Mouse (Mus musculus): ENCODE measurements around the gene Zfp174.

The Zfp174 gene

DNA sequence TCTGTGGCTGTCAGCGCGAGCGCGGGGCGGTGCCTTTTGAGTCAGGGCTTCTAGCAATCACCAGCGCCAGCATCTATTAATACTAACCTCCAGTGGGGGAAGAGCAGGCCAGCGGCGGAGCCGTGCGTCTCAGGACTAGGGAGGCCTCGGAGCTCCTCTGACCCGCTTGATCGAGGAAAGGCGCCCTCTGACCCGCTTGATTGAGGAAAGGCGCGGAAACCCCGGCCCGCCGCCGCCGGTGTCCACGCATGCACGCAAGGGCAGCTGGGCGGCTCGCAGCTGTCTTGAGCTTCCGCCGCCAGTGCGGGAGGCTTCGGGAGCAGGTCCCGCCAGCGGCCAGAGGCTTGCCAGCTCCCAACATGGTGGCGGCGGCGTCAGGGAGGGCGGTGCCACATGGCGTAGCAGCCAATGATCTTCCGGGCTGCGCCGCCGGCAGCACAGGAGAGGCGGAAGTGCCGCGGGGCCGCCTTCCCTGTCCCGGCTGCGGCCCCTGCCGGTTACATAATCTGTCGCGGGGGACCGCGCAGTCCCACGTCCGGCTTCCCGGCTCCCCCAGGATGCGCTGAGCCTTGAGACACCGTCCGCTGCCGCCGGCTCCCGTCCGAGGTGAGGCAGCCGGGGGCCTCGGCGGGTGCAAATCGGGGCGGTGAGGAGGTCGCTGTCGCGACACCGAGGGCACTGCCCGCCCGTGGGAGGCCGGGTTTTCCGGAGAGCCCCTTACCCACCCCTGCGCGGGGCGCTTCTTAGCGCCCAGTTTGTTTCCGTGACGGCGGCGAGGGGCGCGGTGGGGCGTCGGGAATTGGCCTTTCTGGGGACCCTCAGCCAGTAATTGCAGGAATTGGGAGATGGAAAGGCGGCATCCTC lies 37.4 kb downstream of the Zfp174 start, which contains the start of the genes Zfp597 and Gm20695:
Gene Zfp597 (minus strand): TSS at position 361 of the 864 bp plus-strand sequence.
Gene Gm20695 (plus strand): TSS at position 448 of the 864 bp plus-strand sequence.
- DNase-seq (ENCODE audit: low read depth, low spot score), result peak; percentile 84

DNA sequence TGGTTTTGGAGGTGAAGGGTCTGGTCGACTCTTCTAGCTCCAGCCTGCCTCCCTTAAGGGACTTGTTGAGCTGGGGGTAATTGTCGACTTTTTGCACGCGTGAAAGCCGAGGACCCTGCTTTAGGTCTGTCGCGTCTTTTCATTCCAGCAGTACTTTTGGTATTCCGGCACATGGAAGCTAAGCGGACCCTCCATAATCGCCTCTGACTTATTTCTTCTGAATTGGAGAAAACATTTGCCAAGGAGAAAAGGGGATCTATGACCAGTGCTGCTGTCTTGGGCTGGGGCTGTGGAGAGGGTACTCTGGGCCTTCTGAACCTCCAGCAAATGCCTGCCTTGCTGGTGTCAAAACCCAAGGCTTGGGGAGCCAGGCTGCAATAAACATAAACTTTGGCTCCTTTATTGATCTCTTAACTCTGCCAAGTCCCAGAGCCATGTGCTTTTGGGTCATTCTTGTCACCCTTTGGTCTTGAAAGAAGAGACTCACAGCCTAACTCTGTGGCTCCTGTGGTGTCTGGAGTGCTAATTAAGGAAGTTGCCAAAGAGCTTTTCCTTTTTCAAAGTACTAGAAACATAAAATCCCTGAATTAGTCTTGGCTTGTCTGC lies 38.1 kb downstream of the Zfp174 start:
- no peak for DNase-seq (ENCODE audit: low read depth, low spot score)

DNA sequence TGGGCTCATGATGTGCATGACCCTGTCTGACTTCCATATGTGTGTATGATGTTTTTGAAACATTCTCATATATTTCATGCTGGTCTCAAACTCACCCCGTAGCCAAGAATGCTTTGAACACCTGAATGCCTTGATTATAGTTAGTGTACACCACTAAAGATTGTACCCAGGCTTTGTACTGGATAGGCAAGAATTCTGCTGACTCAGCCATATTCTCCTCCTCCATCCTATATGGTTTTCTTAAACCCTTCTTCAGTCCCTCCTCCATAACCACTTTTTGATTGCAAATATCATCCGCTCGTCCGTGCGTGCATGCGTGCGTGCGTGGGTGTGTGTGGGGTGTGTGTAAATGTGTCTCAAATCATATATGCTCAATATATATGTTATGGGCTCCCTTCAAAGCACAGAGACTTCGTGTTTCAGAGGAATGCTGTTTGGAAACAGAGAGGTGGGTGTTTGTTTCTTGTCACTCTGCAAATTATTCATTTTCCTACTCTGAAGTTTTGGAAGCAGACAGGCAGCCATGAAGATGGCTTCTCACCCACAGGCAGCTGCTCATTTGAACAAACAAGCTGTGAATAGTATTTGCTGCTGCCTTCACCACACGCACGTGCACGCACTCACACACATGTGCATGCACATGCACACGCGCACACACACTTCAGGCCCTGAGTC lies 44.7 kb downstream of the Zfp174 start:
- no peak for DNase-seq (ENCODE audit: low read depth, low spot score)

DNA sequence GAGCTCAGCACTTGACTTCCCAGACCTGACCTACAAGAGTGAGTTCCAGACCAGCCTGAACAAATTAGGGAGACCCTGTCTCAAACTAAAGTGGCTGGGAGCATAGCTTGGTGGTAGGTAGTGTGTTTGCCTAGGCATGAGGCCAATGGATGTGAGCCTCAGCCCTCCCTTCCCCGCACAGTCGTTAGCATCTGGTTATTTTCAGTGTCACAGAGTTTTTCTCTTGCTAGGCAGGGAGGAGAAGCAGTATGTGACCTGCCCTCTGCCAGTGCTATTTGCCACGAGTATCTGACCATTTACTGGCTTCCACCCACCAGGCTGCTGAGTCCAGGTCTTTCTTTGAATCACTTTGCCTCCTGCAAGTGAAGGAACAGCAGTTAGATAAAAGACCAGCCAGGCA lies 46.7 kb downstream of the Zfp174 start:
- DNase-seq (ENCODE audit: low read depth, low spot score), result no peak

DNA sequence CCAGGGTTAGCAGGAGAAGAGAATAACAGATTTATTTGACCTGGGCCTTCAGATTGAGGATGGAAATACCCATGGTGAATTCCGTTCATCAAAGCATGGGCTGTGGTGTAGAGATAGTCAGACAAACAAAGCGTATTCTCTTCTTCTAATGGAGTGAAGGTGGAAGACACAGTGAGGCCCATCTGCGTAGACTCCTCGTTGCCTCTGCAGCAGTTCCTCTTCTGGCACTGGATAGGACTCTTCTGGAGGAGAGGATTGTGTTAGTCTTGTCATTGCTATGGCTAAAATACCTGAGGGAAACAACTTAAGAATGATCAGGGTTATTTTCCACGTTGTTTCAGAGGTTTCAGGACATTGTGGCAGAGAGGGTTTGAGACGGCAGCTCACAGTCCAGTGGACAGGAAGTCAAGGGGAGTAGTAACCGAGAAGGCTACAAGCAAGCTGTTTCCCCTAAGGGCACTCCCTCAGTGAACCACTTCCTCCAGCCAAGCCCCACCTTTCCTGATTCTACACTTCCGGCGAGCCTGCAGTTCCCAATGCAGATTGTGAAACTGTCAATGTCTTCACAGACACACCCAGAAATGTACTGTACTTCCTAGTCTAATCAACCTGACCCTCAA lies 48.2 kb downstream of the Zfp174 start:
- no peak for DNase-seq (ENCODE audit: low read depth, low spot score)

DNA sequence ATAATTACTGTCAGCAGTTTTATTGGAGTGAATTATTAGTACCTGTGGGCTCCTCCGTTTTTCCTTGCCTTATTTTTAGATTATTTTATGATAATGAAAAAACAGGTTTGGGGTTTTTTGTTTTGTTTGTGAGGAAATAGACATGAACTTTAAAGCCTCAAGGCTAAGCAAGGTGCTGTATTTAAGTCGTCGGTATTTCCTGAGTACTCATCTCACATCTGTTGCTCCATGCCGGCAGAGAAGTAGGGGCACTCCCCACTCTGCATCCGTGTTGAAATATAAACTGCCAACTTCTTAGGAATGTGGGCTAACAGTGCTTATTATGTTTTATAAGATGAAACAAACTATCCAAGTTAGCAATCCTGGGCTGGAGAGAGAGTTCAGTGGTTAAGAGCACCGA lies 49.0 kb downstream of the Zfp174 start:
- no peak for DNase-seq (ENCODE audit: low read depth, low spot score)

DNA sequence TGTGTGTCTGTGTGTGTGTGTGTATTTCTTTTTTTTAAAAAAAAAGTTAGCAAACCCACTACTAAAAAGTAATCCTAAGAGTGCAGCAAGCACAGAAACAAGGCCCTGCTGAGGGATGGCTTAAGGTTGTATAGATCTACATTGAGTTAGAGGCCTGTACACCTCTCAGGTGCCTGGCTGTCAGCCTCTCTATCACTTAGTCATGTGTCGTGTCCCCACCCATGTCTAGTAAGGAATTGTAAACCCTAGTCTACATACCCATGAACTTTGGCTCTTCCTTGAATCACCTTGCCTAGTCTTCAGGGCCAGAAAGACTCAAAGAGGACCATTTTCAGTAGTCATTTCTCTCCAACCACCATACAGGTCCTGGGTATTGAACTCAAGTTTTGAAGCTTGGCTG lies 49.5 kb downstream of the Zfp174 start:
- no peak for DNase-seq (ENCODE audit: low read depth, low spot score)

DNA sequence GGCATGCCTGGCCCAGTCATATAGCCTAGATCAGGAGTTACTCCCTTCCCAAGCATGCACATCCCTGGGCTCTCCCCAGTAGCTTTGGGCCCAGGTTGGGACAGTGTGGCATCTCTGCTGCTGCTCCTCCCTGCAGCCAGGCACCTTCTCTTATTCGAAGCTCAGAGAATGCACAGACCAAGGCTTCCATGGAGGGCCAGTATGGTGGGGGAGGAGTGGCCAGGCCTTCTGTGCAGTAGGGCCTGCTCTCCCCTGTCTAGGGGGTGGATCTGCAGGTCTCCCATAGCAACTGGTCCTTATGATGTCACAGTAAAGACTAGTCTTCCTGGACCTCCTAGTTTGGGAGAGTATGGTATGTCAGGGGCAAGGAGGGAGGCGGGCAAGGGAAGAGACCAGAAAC lies 60.4 kb downstream of the Zfp174 start:
- DNase-seq (ENCODE audit: low read depth, low spot score), result no peak

Data from brain, embryonic 18.5 days (tissue).